Mouse (Mus musculus) urinary bladder, postnatal 0 days (tissue): ENCODE data around the gene Tbx3. TPM values are rescaled to one million over a fixed set of nuclear protein-coding genes. Genes with fewer than 3 reads are reported as not detected.

Experiments
- polyA plus RNA-seq: library from polyadenylated mRNA; unstranded; fragments of >200 nt; fragmentation: Nextera tagmentation; extraction: Ambion mirVana; gene quantifications from 2 replicates; pipeline ENCODE4 v1.2.1, GENCODE M21; 2015

Gene Tbx3
- polyA plus RNA-seq = 31.3 and 35.3 TPM in 2 replicates

DNA sequence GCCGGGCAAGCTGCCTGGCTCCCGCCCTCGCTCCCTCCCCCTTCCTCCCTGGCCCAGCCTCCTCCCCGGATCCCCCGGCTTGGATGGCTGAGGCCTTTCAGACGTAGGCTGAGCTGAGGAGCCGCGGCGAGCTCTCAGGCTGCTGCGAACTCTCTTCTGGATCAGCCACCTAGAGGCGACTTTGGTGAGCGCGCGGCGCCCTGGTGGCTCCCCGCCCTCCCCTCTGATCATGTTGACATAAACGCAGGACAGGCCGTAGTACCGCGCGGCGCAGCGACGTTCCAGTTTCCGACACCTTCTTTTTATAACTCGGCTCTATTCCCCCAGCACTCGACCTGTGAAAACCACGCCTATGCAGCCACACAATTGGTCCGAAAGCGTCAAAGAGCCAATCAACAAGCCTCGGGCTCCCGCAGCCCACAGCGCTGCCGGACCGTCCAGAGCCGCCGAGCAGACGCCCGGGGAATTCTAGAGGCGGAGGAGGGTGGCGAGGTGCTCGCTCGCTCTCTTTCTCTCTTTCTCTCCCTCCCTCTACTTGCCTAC, at the start of gene Tbx3:
Gene Tbx3, plus strand, starts transcription at position 104 of the 543 bp plus-strand sequence.

Other genes starting within 250 kb of the Tbx3 start
- gene Tbx5, start 162.0 kb downstream of the Tbx3 start, polyA plus RNA-seq = 6.7 and 8.0 TPM in 2 replicates